Mouse (Mus musculus): Measurements from ENCODE around the gene C87414.
A peak's percentile ranks its signal among the peaks of the same experiment; 100 is the strongest.
"Not testable (repeated sequence)": the region's sequence is repeated elsewhere in the genome, so short reads cannot be mapped to it uniquely, and the experiment has no call there.

C87414 gene

GRCm38 (mm10) chr5:93671451-93671850, at the start of gene C87414:
Gene C87414 (minus strand): TSS chr5:93671551.
- DNase-seq: not testable (repeated sequence)

GRCm38 (mm10) chr5:93684661-93685060, 13.3 kb upstream of the C87414 start:
- DNase-seq: peak; percentile 23 to 30
